ENCODE assay signal across 13 mouse cellular contexts in the genomic region with DNA sequence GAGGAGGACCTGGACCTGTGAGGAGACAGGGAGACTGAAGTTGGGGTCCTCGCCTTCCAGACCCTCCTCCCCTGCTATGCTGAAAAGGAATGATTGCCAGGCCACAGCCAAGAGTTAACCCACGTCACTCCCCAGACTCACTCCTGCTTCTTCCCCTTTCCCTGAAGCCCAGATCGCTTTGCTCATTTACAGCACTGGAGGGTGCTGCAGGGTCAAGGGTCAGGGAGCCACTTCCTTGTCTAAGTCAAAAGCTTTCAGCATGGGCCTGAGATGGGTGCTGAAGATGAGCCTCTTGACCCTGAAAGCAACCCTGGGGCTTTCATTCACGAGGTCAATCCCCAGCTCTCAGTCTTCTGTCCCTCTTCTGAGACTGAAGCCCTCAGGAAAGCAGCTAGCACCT. TPM values are rescaled to one million over a fixed set of nuclear protein-coding genes. Genes with fewer than 3 reads are reported as not detected.
A peak's percentile ranks its signal among the peaks of the same experiment; 100 is the strongest.
DNase-seq lines count a peak whose midpoint lies in the region; ATAC-seq lines count a peak whose summit lies in the region.
"Had no signal": no experiment of that assay in that cellular context is flagged by ENCODE, and none has a peak within 500 bp of the region (broad histone marks: within the 10 kb centered on the region; RNA-seq: fewer than 3 reads in every experiment).

No protein-coding gene starts in this region.

- H3K4me2 ChIP-seq in forebrain, embryonic 13.5 days = no peak overlapping the region
- no peak overlapping the region for H3K4me2 ChIP-seq in forebrain, embryonic 12.5 days
- no peak overlapping the region for H3K4me2 ChIP-seq in hindbrain, embryonic 14.5 days (replicated peaks)
- no peak overlapping the region for H3K4me2 ChIP-seq in hindbrain, embryonic 12.5 days (replicated peaks)
- no peak overlapping the region for H3K4me2 ChIP-seq in midbrain, embryonic 15.5 days
- H3K4me2 ChIP-seq: embryonic facial prominence, embryonic 12.5 days; limb, embryonic 13.5 days had no signal

- H3K9ac ChIP-seq in forebrain, embryonic 13.5 days = no peak overlapping the region
- H3K9ac ChIP-seq in forebrain, embryonic 12.5 days = no peak overlapping the region
- H3K9ac ChIP-seq in hindbrain, embryonic 14.5 days = no peak overlapping the region
- no peak overlapping the region for H3K9ac ChIP-seq in hindbrain, embryonic 12.5 days
- H3K9ac ChIP-seq in midbrain, embryonic 15.5 days = no peak overlapping the region
- H3K9ac ChIP-seq: embryonic facial prominence, embryonic 12.5 days; limb, embryonic 13.5 days had no signal

- WGBS in forebrain, embryonic 13.5 days = 77% methylated on average over 4 of the region's 4 CpGs
- 64% methylated on average over 4 of the region's 4 CpGs for WGBS in forebrain, embryonic 12.5 days
- 70% methylated on average over 4 of the region's 4 CpGs for WGBS in hindbrain, embryonic 14.5 days
- WGBS in hindbrain, embryonic 12.5 days = 76% methylated on average over 4 of the region's 4 CpGs
- WGBS in midbrain, embryonic 15.5 days = 72% methylated on average over 4 of the region's 4 CpGs
- 79% methylated on average over 4 of the region's 4 CpGs for WGBS in midbrain, embryonic 10.5 days

- DNase-seq in hindbrain, embryonic 14.5 days (ENCODE audit: low spot score) = no peak
- DNase-seq in midbrain, embryonic 10.5 days (ENCODE audit: low spot score) = no peak
- DNase-seq in lung, postnatal 25 days (ENCODE audit: low spot score) = peak; percentile 42
- DNase-seq in T-cell, adult 2 months (ENCODE audit: low spot score) = no peak
- DNase-seq: midbrain, embryonic 14.5 days had no signal

- H3K27ac ChIP-seq in forebrain, embryonic 13.5 days = peak overlapping the region; percentile 11; the same call in 1 of the 2 replicates
- H3K27ac ChIP-seq in forebrain, embryonic 12.5 days = no peak overlapping the region
- peak overlapping the region; percentile 32; the same call in 1 of the 2 replicates for H3K27ac ChIP-seq in hindbrain, embryonic 14.5 days
- no peak overlapping the region for H3K27ac ChIP-seq in hindbrain, embryonic 12.5 days
- peak overlapping the region; percentile 43 for H3K27ac ChIP-seq in midbrain, embryonic 15.5 days
- H3K27ac ChIP-seq in midbrain, embryonic 10.5 days (replicated peaks) = no peak overlapping the region
- H3K27ac ChIP-seq: embryonic facial prominence, embryonic 12.5 days; limb, embryonic 13.5 days had no signal

- no peaks in the 10 kb centered on the region for H3K9me3 ChIP-seq in forebrain, embryonic 13.5 days (replicated peaks)
- H3K9me3 ChIP-seq in forebrain, embryonic 12.5 days = no peaks in the 10 kb centered on the region
- no peaks in the 10 kb centered on the region for H3K9me3 ChIP-seq in hindbrain, embryonic 14.5 days (ENCODE audit: control insufficient read depth, low read length)
- H3K9me3 ChIP-seq in hindbrain, embryonic 12.5 days (replicated peaks) = no peaks in the 10 kb centered on the region
- no peaks in the 10 kb centered on the region for H3K9me3 ChIP-seq in midbrain, embryonic 15.5 days
- no peaks in the 10 kb centered on the region for H3K9me3 ChIP-seq in midbrain, embryonic 10.5 days (replicated peaks)
- H3K9me3 ChIP-seq: embryonic facial prominence, embryonic 12.5 days; G1E; limb, embryonic 13.5 days had no signal

- ATAC-seq in forebrain, embryonic 13.5 days = no peak
- no peak for ATAC-seq in forebrain, embryonic 12.5 days (ENCODE audit: low FRiP score)
- no peak for ATAC-seq in hindbrain, embryonic 14.5 days (ENCODE audit: low FRiP score)
- ATAC-seq in hindbrain, embryonic 12.5 days (ENCODE audit: low FRiP score) = no peak
- ATAC-seq in midbrain, embryonic 15.5 days (replicated peaks) = no peak
- ATAC-seq: intestine, embryonic 16.5 days had no signal

- H3K36me3 ChIP-seq in forebrain, embryonic 13.5 days (ENCODE audit: poor library complexity, severe bottlenecking) = peaks cover 97% of the 10 kb centered on the region
- H3K36me3 ChIP-seq in forebrain, embryonic 12.5 days (replicated peaks) = peaks cover 94% of the 10 kb centered on the region
- H3K36me3 ChIP-seq in hindbrain, embryonic 14.5 days (replicated peaks; ENCODE audit: control insufficient read depth, insufficient read depth) = peaks cover 99% of the 10 kb centered on the region
- peaks cover 98% of the 10 kb centered on the region for H3K36me3 ChIP-seq in hindbrain, embryonic 12.5 days
- H3K36me3 ChIP-seq in midbrain, embryonic 15.5 days (replicated peaks) = peaks cover 62% of the 10 kb centered on the region
- H3K36me3 ChIP-seq in midbrain, embryonic 10.5 days = peaks cover 99% of the 10 kb centered on the region

- no peaks in the 10 kb centered on the region for H3K27me3 ChIP-seq in forebrain, embryonic 13.5 days
- no peaks in the 10 kb centered on the region for H3K27me3 ChIP-seq in forebrain, embryonic 12.5 days
- H3K27me3 ChIP-seq in hindbrain, embryonic 14.5 days (ENCODE audit: control insufficient read depth, insufficient read depth, low read length) = no peaks in the 10 kb centered on the region
- no peaks in the 10 kb centered on the region for H3K27me3 ChIP-seq in hindbrain, embryonic 12.5 days
- H3K27me3 ChIP-seq in midbrain, embryonic 15.5 days (replicated peaks) = no peaks in the 10 kb centered on the region
- H3K27me3 ChIP-seq in midbrain, embryonic 10.5 days (ENCODE audit: low read depth, poor library complexity, severe bottlenecking) = no peaks in the 10 kb centered on the region
- H3K27me3 ChIP-seq: embryonic facial prominence, embryonic 12.5 days; limb, embryonic 13.5 days had no signal

- no peak overlapping the region for H3K4me3 ChIP-seq in forebrain, embryonic 13.5 days
- H3K4me3 ChIP-seq in forebrain, embryonic 12.5 days (replicated peaks) = no peak overlapping the region
- no peak overlapping the region for H3K4me3 ChIP-seq in hindbrain, embryonic 14.5 days (replicated peaks; ENCODE audit: low read length)
- H3K4me3 ChIP-seq in hindbrain, embryonic 12.5 days = no peak overlapping the region
- H3K4me3 ChIP-seq in midbrain, embryonic 15.5 days = no peak overlapping the region
- H3K4me3 ChIP-seq in midbrain, embryonic 10.5 days = no peak overlapping the region
- H3K4me3 ChIP-seq: embryonic facial prominence, embryonic 12.5 days; limb, embryonic 13.5 days had no signal

- H3K4me1 ChIP-seq in forebrain, embryonic 13.5 days = 0 out of 2 replicates have a peak, but pooled peaks cover 7% of the 10 kb centered on the region
- no peaks in the 10 kb centered on the region for H3K4me1 ChIP-seq in forebrain, embryonic 12.5 days
- no peaks in the 10 kb centered on the region for H3K4me1 ChIP-seq in hindbrain, embryonic 14.5 days (replicated peaks; ENCODE audit: control insufficient read depth, insufficient read depth, low read length)
- no peaks in the 10 kb centered on the region for H3K4me1 ChIP-seq in hindbrain, embryonic 12.5 days
- no peaks in the 10 kb centered on the region for H3K4me1 ChIP-seq in midbrain, embryonic 15.5 days
- no peaks in the 10 kb centered on the region for H3K4me1 ChIP-seq in midbrain, embryonic 10.5 days

RNA-seq across cellular contexts. Expression of a gene that starts 12.4 kb away (rescaled TPM):
- 102 and 104 TPM in 2 replicates for polyA plus RNA-seq in forebrain, embryonic 13.5 days (2015; fragmentation: Nextera tagmentation; extraction: Ambion mirVana)
- polyA plus RNA-seq in forebrain, embryonic 12.5 days (2016; fragmentation: Nextera tagmentation; extraction: Ambion mirVana) = 103 and 109 TPM in 2 replicates
- 110 TPM in 2 replicates for polyA plus RNA-seq in hindbrain, embryonic 14.5 days (2014; fragmentation: Nextera tagmentation; extraction: Ambion mirVana)
- 111 and 113 TPM in 2 replicates for polyA plus RNA-seq in hindbrain, embryonic 12.5 days (2016; fragmentation: Nextera tagmentation; extraction: Ambion mirVana)
- polyA plus RNA-seq in midbrain, embryonic 15.5 days (2015; fragmentation: Nextera tagmentation; extraction: Ambion mirVana) = 103 and 109 TPM in 2 replicates
- 127 and 128 TPM in 2 replicates for polyA plus RNA-seq in midbrain, embryonic 10.5 days (2016; fragmentation: Nextera tagmentation; extraction: Ambion mirVana)

RNA-seq across cellular contexts. Expression of a gene that starts 20.2 kb away (rescaled TPM):
- polyA plus RNA-seq in forebrain, embryonic 13.5 days (2015; fragmentation: Nextera tagmentation; extraction: Ambion mirVana) = 23.4 and 29.9 TPM in 2 replicates
- polyA plus RNA-seq in forebrain, embryonic 12.5 days (2016; fragmentation: Nextera tagmentation; extraction: Ambion mirVana) = 48.4 and 58.6 TPM in 2 replicates
- polyA plus RNA-seq in hindbrain, embryonic 14.5 days (2014; fragmentation: Nextera tagmentation; extraction: Ambion mirVana) = 32.0 and 36.0 TPM in 2 replicates
- 54.3 and 57.3 TPM in 2 replicates for polyA plus RNA-seq in hindbrain, embryonic 12.5 days (2016; fragmentation: Nextera tagmentation; extraction: Ambion mirVana)
- 22.3 and 23.1 TPM in 2 replicates for polyA plus RNA-seq in midbrain, embryonic 15.5 days (2015; fragmentation: Nextera tagmentation; extraction: Ambion mirVana)
- polyA plus RNA-seq in midbrain, embryonic 10.5 days (2016; fragmentation: Nextera tagmentation; extraction: Ambion mirVana) = 59.3 and 59.5 TPM in 2 replicates

Comparison
In these comparisons a context has a peak if more than half of its experiments do, and no peak if none do; other contexts are left out.
1. H3K27ac ChIP-seq: peak in forebrain, embryonic 13.5 days (single experiment), hindbrain, embryonic 14.5 days (single experiment) and midbrain, embryonic 15.5 days (single experiment); none in forebrain, embryonic 12.5 days (single experiment), hindbrain, embryonic 12.5 days (single experiment) and midbrain, embryonic 10.5 days (single experiment).